Comparison of ENCODE assay signal across 15 mouse cellular contexts in genomic region chr14:69488001-69488400, GRCm38 (mm10). TPM values are rescaled to one million over a fixed set of nuclear protein-coding genes. Genes with fewer than 3 reads are reported as not detected.
"Had no signal": no experiment of that assay in that cellular context is flagged by ENCODE, and none has a peak within 500 bp of the region (broad histone marks: within the 10 kb centered on the region; RNA-seq: fewer than 3 reads in every experiment).

No protein-coding gene starts in this region.

RNA-seq across cellular contexts. Expression of gene Gm16867, which starts 15.2 kb away (rescaled TPM):
- polyA plus RNA-seq: frontal cortex, adult 2 months; heart, embryonic 14.5 days; heart, embryonic 16.5 days; hindbrain, embryonic 10.5 days; hindbrain, embryonic 12.5 days; hindbrain, embryonic 14.5 days; hindbrain, embryonic 16.5 days; kidney, embryonic 15.5 days; limb, embryonic 11.5 days had no signal

RNA-seq across cellular contexts. Expression of gene Gm27179, which starts 24.3 kb away (rescaled TPM):
- polyA plus RNA-seq: frontal cortex, adult 2 months; heart, embryonic 10.5 days; heart, embryonic 14.5 days; heart, embryonic 16.5 days; hindbrain, embryonic 12.5 days; hindbrain, embryonic 14.5 days; hindbrain, embryonic 16.5 days; inflammation-experienced regulatory T-cells, adult 6 months; kidney, embryonic 15.5 days; kidney, postnatal 0 days; limb, embryonic 11.5 days; limb, embryonic 13.5 days; liver, adult 2 months; liver, embryonic 12.5 days had no signal
